Mouse (Mus musculus): ENCODE measurements at regions not wholly inside any gene's neighbourhood (a gene's known extent, or its start where the extent isn't known, plus 50 kb on each side); places are given as distances from the start of the nearest gene placed in this dataset.

- no peak for TF ChIP-seq POLR2A (IDR thresholded peaks at IDR 0.05; ENCODE audit: insufficient read length, low read depth)
- TF ChIP-seq TCF12 (IDR thresholded peaks at IDR 0.05; ENCODE audit: insufficient read depth, poor library complexity, severe bottlenecking): no peak
- TF ChIP-seq MYOG (IDR thresholded peaks at IDR 0.05; ENCODE audit: control insufficient read depth in 1 of 3, insufficient read depth in 1 of 3, insufficient read length in 2 of 3, low read depth in 2 of 3): no peak
- no peak for TF ChIP-seq USF1 (IDR thresholded peaks at IDR 0.05; ENCODE audit: low read depth)
- TF ChIP-seq MAX (IDR thresholded peaks at IDR 0.05; ENCODE audit: low read depth): no peak
- no peak for TF ChIP-seq REST (IDR thresholded peaks at IDR 0.05; ENCODE audit: insufficient read depth, insufficient read length)
- no peak for TF ChIP-seq MYOD1 (IDR thresholded peaks at IDR 0.05; ENCODE audit: control insufficient read depth in 1 of 3, insufficient read length in 2 of 3, low read depth in 2 of 3)
Observed at GRCm38 (mm10) chr7:72590351-72591115, 284.1 kb upstream of the Mctp2 start.
